Mouse (Mus musculus) lung, embryonic 14.5 days (tissue): ENCODE results near the gene 4930550C14Rik. TPM values are rescaled to one million over a fixed set of nuclear protein-coding genes. Genes with fewer than 3 reads are reported as not detected.

Source experiments
- ATAC-seq: fragments of 200-750 bp; cut with Nextera tagmentation; 2 replicates; pipeline ENCODE4 v1.8.0; 2017; ENCODE audit warnings: mild to moderate bottlenecking, moderate TSS enrichment, moderate library complexity; ENCODE audit not compliant: insufficient read depth
- DNase-seq: peaks from one replicate; pipeline ENCODE4 v3.0.0-alpha.2; 2015
- H3K27ac ChIP-seq: fragments of 300-500 bp; sonication (generic); 2 replicates; pipeline ENCODE4 v1.5.1; 2014; ENCODE audit warnings: low read depth, mild to moderate bottlenecking, moderate library complexity
- H3K27me3 ChIP-seq: fragments of 300-500 bp; sonication (generic); 2 replicates; pipeline ENCODE4 v1.6.1; 2014; ENCODE audit warnings: low read length, control low read depth; ENCODE audit not compliant: insufficient read depth
- H3K36me3 ChIP-seq: fragments of 300-500 bp; sonication (generic); 2 replicates; pipeline ENCODE4 v1.6.1; 2014; ENCODE audit warnings: control low read depth; ENCODE audit not compliant: insufficient read depth
- H3K4me1 ChIP-seq: fragments of 300-500 bp; sonication (generic); 2 replicates; pipeline ENCODE4 v1.6.1; 2014; ENCODE audit warnings: antibody characterized with exemption, control low read depth; ENCODE audit not compliant: insufficient read depth
- H3K4me2 ChIP-seq: fragments of 300-500 bp; sonication (generic); 2 replicates; pipeline ENCODE4 v1.6.1; 2014; ENCODE audit warnings: mild to moderate bottlenecking
- H3K4me3 ChIP-seq: fragments of 300-500 bp; sonication (generic); 2 replicates; pipeline ENCODE4 v1.5.1; 2014; ENCODE audit warnings: low read depth, low read length
- H3K9ac ChIP-seq: fragments of 300-500 bp; sonication (generic); 2 replicates; pipeline ENCODE4 v1.6.1; 2014
- H3K9me3 ChIP-seq: fragments of 300-500 bp; sonication (generic); 2 replicates; pipeline ENCODE4 v1.6.1; 2016; ENCODE audit warnings: low read depth, low read length, control low read depth
- CTCF ChIP-seq: IDR thresholded peaks from 2 replicates; pipeline ENCODE4 v1.5.1; 2016; ENCODE audit warnings: antibody characterized with exemption, low read depth
- WGBS: fragments of 180-500 bp; shearing (Covaris S2); extraction: QIAGEN DNeasy Blood & Tissue Kit; methylation state at CpG from one replicate; pipeline ENCODE4 v1.1.7; 2014; 5-methylcytosine and 5-hydroxymethylcytosine counted together
- polyA plus RNA-seq: library from polyadenylated mRNA; unstranded; fragments of >200 nt; fragmentation: Nextera tagmentation; extraction: Ambion mirVana; gene quantifications from 2 replicates; pipeline ENCODE4 v1.2.1, GENCODE M21; 2014

The 4930550C14Rik gene
- polyA plus RNA-seq, 1 experiment from 2014 or later, result 1.6 TPM

GRCm38 (mm10) chr9:53378171-53378570 lies 24.0 kb upstream of the 4930550C14Rik start:
- no peak overlapping the region for H3K9ac ChIP-seq

GRCm38 (mm10) chr9:53380595-53380994 lies 21.5 kb upstream of the 4930550C14Rik start:
- no peak overlapping the region for H3K9ac ChIP-seq
- DNase-seq, result no peak
- H3K27ac ChIP-seq, result no peak overlapping the region
- WGBS, result 58% methylated on average over 2 of the region's 2 CpGs
- 0 out of 2 replicates have a peak, but pooled peaks cover 3% of the 10 kb centered on the region for H3K4me1 ChIP-seq
- H3K36me3 ChIP-seq, result no peaks in the 10 kb centered on the region
- no peaks in the 10 kb centered on the region for H3K9me3 ChIP-seq
- H3K4me2 ChIP-seq, result no peak overlapping the region
- no peaks in the 10 kb centered on the region for H3K27me3 ChIP-seq
- ATAC-seq, result no peak
- no peak overlapping the region for H3K4me3 ChIP-seq
- TF ChIP-seq CTCF, result no peak

More at GRCm38 (mm10) chr9:53378171-53378570, 24.0 kb upstream of the 4930550C14Rik start:
- Histone ChIP-seq H3K4me2 (no peak overlapping the region), H3K27me3 (no peaks in the 10 kb centered on the region), H3K36me3 (no peaks in the 10 kb centered on the region), H3K27ac (no peak overlapping the region), H3K9me3 (no peaks in the 10 kb centered on the region), H3K4me1 (0 out of 2 replicates have a peak, but pooled peaks cover 1% of the 10 kb centered on the region), H3K4me3 (no peak overlapping the region)
- 67% methylated on average over 3 of the region's 3 CpGs for WGBS
- TF ChIP-seq CTCF, result no peak
- no peak for DNase-seq
- ATAC-seq, result no peak

GRCm38 (mm10) chr9:53381113-53381615 lies 21.0 kb upstream of the 4930550C14Rik start:
- H3K4me3 ChIP-seq, result no peak overlapping the region
- 0 out of 2 replicates have a peak, but pooled peaks cover 3% of the 10 kb centered on the region for H3K4me1 ChIP-seq
- H3K9ac ChIP-seq, result no peak overlapping the region
- ATAC-seq (no peak), DNase-seq (no peak)
- H3K36me3 ChIP-seq, result no peaks in the 10 kb centered on the region
- no peaks in the 10 kb centered on the region for H3K27me3 ChIP-seq
- no peak overlapping the region for H3K27ac ChIP-seq
- H3K4me2 ChIP-seq, result no peak overlapping the region
- 85% methylated on average over 5 of the region's 5 CpGs for WGBS
- TF ChIP-seq CTCF, result no peak
- no peaks in the 10 kb centered on the region for H3K9me3 ChIP-seq

DNA sequence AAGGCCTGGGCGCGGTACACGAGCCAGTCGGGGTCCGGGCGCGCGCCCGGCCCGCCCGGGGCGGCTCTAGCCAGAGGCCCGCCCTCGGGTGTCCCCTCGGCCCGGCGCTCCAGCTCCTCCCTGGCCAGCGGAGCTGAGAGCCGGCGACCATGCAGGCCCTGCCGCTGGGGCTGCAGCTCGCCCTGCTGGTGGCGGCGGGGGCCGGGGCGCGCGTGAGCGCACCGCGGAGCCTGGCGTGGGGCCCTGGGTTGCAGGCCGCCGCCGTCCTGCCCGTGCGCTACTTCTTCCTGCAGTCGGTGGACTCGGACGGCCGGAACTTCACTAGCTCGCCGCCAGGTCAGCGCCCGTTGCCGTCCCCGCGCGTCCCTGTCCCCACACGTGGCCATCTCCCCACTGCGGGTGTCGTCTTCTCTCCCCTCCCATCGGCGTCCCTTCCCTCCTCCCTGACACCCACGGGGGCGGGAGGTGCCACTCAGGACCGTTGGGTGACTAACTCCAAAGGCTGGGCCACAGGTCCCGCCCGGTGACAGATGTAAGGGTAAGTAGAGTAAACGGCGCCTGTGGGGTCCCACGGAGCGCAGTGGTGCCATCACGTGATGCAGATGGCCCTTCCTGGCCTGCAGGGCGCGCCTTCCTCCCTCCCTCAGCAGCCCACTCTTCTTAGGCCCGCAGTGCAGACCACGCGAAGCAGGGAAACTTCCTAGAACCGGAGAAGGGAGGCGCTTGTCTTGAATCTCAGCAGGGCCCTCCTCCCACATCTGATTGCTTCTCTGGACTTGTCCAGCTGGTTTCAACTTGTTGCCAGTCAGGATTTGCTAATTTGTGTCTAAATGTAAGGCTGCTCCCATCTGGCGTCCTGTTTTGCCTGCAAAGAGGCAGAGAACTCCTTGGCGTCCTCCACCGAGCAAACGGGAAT lies 17.9 kb upstream of the 4930550C14Rik start, which contains the start of gene Kdelc2:
Gene Kdelc2 (plus strand): TSS at position 75 of the 916 bp plus-strand sequence.
- peak within 1 kb of the TSS; percentile 67 for H3K4me2 ChIP-seq
- DNase-seq, result peak; percentile 95
- peak; percentile 98 for ATAC-seq
- H3K27me3 ChIP-seq, result no peaks in the 10 kb centered on the region
- WGBS, result under 1% methylated on average over 71 of the region's 75 CpGs
- peak within 1 kb of the TSS; percentile 92 for H3K9ac ChIP-seq
- H3K36me3 ChIP-seq, result peaks cover 7% of the 10 kb centered on the region; the same call in 1 of the 2 replicates
- H3K27ac ChIP-seq, result peak within 1 kb of the TSS; percentile 100
- peak; percentile 61 for TF ChIP-seq CTCF
- no peaks in the 10 kb centered on the region for H3K9me3 ChIP-seq
- H3K4me1 ChIP-seq, result 0 out of 2 replicates have a peak, but pooled peaks cover 3% of the 10 kb centered on the region
- peak within 1 kb of the TSS; percentile 78 for H3K4me3 ChIP-seq

GRCm38 (mm10) chr9:53384873-53385272 lies 17.3 kb upstream of the 4930550C14Rik start:
- TF ChIP-seq CTCF, result no peak
- no peaks in the 10 kb centered on the region for H3K9me3 ChIP-seq
- peaks cover 9% of the 10 kb centered on the region; the same call in 1 of the 2 replicates for H3K36me3 ChIP-seq
- WGBS, result 6% methylated on average over 8 of the region's 8 CpGs
- ATAC-seq (peak; percentile 24), DNase-seq (no peak)
- H3K9ac ChIP-seq, result peak overlapping the region; percentile 92
- peak overlapping the region; percentile 78 for H3K4me3 ChIP-seq
- peak overlapping the region; percentile 67 for H3K4me2 ChIP-seq
- H3K4me1 ChIP-seq, result 0 out of 2 replicates have a peak, but pooled peaks cover 3% of the 10 kb centered on the region
- no peaks in the 10 kb centered on the region for H3K27me3 ChIP-seq
- peak overlapping the region; percentile 100 for H3K27ac ChIP-seq

GRCm38 (mm10) chr9:53387431-53387830 lies 14.7 kb upstream of the 4930550C14Rik start:
- no peak overlapping the region for H3K27ac ChIP-seq
- ATAC-seq, result no peak
- peaks cover 26% of the 10 kb centered on the region; the same call in 1 of the 2 replicates for H3K36me3 ChIP-seq
- no peaks in the 10 kb centered on the region for H3K9me3 ChIP-seq
- no peak for DNase-seq
- no peaks in the 10 kb centered on the region for H3K27me3 ChIP-seq
- H3K9ac ChIP-seq, result no peak overlapping the region
- no peak for TF ChIP-seq CTCF
- no peak overlapping the region for H3K4me3 ChIP-seq
- H3K4me2 ChIP-seq, result no peak overlapping the region
- 0 out of 2 replicates have a peak, but pooled peaks cover 3% of the 10 kb centered on the region for H3K4me1 ChIP-seq
- 69% methylated on average over 2 of the region's 2 CpGs for WGBS

DNA sequence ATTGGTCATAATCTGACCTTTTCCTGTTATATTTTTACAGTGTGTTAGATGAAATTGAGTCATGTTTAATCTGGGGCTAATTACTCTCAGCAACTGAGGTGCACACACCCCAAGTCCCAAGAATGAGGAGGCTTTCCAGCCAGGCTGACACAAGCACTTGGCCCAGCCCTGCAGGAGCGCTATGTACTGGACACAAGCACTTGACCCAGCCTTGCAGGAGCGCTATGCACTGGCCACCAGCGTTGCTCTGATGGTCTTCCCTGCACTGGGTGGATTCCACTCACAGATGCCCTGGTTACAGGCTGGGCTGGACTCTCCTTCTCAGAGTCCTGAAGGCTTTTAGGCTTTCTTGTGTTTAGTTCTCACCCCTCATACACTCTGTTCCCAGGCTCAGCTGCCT lies 13.0 kb upstream of the 4930550C14Rik start:
- H3K4me1 ChIP-seq, result no peaks in the 10 kb centered on the region
- no peak for ATAC-seq
- DNase-seq, result no peak
- no peaks in the 10 kb centered on the region for H3K27me3 ChIP-seq
- WGBS, result 77% methylated on average over 3 of the region's 3 CpGs
- H3K9me3 ChIP-seq, result no peaks in the 10 kb centered on the region
- H3K9ac ChIP-seq, result no peak overlapping the region
- no peak overlapping the region for H3K4me3 ChIP-seq
- peaks cover 40% of the 10 kb centered on the region; the same call in 1 of the 2 replicates for H3K36me3 ChIP-seq
- no peak for TF ChIP-seq CTCF
- H3K27ac ChIP-seq, result no peak overlapping the region
- no peak overlapping the region for H3K4me2 ChIP-seq
